Mouse (Mus musculus): ENCODE measurements around the gene Cox7a2l. TPM values are rescaled to one million over a fixed set of nuclear protein-coding genes. Genes with fewer than 3 reads are reported as not detected.

Gene Cox7a2l
- total RNA-seq, 1 experiment from 2014 or later: 243 TPM

DNA sequence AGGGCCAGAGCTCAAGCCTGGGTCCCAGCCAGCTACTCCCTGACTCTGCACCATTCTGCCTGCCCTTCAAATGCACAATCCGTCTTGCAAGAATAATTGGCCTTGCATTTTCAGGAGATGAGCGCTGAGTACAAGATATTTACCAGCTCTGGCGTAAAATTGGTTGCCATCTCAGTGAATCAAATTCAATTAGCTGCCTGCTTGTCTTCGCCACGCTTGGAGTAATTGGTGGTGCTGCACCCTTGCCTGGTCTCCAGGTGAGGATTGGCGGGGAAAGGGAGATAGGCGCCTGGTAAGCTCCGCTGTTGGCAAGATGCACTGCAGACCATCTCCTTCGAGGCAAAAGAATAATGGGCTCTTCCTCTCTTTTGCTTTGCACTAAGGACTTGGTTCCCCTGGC, 21.0 kb upstream of the Cox7a2l start:
- no peak for ATAC-seq (replicated peaks in 1 of 2; ENCODE audit: insufficient read depth in 1 of 2, low FRiP score in 2 of 2, low TSS enrichment in 1 of 2, low read depth in 1 of 2, poor library complexity in 2 of 2, severe bottlenecking in 2 of 2)

DNA sequence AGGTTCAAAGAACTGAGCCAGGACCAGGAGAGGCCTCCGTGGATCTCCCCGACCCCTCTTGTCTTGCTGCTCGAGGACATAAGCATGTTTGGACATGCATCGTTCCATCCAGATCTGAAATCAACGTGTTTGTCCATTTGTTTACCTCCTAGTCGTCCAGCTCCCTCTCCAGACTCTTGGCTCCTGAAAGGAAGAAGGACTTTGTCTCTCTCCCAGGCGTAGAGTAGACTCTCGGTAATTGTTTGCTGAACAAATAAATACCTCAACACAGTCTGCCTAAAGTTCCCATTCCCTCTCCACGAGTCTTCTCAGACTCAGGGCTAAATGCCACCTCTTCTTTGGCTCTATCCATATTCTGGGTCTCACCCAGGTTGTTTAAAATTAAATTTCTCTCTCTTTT, 16.0 kb upstream of the Cox7a2l start:
- ATAC-seq (replicated peaks in 1 of 2; ENCODE audit: insufficient read depth in 1 of 2, low FRiP score in 2 of 2, low TSS enrichment in 1 of 2, low read depth in 1 of 2, poor library complexity in 2 of 2, severe bottlenecking in 2 of 2): no peak

DNA sequence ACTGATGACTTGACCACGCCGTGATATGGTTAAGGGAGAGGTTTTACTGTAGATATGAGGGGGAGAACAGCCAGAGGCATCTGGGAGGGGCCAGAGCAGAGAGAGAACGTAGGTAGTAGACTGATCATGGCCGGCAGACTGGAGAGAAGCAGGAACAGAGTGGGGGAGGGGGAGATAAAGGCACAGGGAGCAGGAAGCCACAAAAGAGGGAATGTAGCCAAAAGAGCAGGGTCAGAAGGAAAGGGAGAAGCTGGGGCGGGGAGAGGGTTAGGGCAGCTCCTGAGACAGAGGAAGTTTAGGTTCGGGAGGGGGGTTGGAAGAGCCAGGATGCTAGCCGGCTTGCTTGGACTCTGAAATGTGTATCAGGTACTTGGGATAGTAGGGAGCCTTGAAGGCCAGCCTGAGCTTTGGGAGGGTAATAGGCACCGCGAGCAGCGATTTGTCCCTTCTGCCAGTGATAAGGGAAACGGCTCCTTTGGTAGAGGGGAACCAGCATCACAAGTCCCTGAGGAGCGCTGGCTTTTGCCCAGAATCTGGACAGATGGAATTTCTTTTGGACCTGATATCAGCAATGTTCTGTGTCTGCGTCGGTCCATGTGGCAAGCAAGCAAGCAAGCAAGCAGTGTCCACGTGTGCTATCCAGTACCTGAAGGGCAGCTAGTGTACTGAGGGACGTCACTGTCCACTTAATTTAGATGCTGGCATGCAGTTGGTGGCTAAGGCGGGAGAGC, 10.7 kb upstream of the Cox7a2l start:
- peak; percentile 26 to 38 for ATAC-seq (replicated peaks in 1 of 2; ENCODE audit: insufficient read depth in 1 of 2, low FRiP score in 2 of 2, low TSS enrichment in 1 of 2, low read depth in 1 of 2, poor library complexity in 2 of 2, severe bottlenecking in 2 of 2)

DNA sequence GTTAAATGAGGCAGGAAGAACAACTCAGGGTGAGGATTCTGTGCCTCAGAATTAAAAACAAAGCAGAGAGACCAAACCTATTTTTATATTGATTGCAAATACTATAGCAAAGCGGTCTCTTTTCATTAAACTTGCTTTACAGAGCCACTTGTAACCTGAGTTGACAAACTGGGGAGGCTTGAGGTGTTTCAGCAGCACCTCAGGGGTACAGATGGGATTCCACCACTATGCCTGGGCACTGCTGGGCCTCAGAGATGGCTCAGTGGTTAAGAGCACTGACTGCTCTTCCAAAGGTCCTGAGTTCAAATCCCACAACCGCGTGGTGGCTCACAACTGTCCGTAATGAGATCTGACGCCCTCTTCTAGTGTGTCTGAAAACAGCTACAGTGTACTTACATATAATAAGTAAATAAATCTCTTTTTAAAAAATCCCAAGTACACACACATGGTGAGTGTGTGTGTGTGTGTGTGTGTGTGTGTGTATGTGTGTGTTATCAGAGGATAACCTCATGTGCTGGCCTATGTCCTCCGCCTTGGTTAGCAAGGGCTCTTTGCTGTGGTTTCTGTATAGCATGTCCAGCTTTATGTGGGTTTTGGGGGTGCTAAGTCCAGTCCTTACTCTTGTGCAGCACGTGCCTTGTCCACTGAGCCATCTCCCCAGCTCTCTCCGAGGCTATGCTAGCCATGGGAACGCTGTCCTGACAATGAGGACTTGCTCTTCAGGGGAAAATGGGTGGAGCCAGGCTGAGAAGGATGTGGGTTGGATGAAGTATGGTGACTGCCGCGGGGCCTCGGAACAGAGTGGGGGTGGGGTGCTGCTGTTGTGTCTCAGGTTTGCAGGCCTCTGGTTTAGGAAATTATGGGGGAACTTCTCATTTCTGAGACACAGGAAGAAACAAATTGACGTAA, 9.7 kb upstream of the Cox7a2l start:
- ATAC-seq (replicated peaks in 1 of 2; ENCODE audit: insufficient read depth in 1 of 2, low FRiP score in 2 of 2, low TSS enrichment in 1 of 2, low read depth in 1 of 2, poor library complexity in 2 of 2, severe bottlenecking in 2 of 2): peak; percentile 89 to 94

DNA sequence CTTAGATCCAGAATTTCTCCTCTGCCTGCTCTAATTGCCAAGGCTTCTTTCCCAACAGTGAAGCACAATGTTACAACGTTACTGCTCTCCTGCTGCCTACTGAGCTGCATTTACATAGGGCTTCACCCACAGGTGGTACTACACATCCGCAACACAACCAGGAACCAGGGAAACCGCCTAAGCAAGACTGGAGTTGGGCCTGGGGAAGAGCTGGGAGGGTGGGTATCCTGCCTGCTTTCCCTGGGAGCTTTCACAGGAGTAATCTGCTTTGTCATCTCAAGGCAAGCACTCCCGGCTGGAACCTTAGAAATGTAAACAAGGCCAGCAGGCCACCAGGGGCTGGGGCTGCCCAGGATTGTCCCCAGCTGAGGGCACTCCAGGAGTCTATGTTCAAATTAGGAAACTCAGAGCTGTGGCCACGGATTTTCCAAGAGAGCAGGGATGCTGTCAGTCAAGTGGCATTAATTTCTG, 9.0 kb upstream of the Cox7a2l start:
- ATAC-seq (replicated peaks in 1 of 2; ENCODE audit: insufficient read depth in 1 of 2, low FRiP score in 2 of 2, low TSS enrichment in 1 of 2, low read depth in 1 of 2, poor library complexity in 2 of 2, severe bottlenecking in 2 of 2): no peak

DNA sequence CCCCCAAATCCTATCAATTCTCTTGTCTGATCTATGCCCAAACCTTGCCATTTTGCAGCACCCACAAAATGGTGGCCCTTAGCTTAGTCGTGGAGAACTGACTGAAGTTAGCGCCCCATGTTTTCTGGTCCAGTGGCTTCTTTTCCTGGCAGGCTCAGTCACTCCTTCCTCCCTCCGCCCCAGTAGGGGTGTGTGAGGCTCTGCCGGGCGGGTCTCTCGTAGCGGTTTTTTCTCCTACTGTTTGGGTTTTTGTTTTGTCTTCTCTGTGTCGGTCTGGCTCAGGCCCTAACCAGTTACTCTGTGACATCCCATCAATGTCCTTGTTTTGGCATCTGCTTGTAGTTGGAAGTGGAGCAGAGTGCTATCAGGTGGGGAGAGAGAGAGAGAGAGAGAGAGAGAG, 8.5 kb upstream of the Cox7a2l start:
- no peak for ATAC-seq (replicated peaks in 1 of 2; ENCODE audit: insufficient read depth in 1 of 2, low FRiP score in 2 of 2, low TSS enrichment in 1 of 2, low read depth in 1 of 2, poor library complexity in 2 of 2, severe bottlenecking in 2 of 2)

DNA sequence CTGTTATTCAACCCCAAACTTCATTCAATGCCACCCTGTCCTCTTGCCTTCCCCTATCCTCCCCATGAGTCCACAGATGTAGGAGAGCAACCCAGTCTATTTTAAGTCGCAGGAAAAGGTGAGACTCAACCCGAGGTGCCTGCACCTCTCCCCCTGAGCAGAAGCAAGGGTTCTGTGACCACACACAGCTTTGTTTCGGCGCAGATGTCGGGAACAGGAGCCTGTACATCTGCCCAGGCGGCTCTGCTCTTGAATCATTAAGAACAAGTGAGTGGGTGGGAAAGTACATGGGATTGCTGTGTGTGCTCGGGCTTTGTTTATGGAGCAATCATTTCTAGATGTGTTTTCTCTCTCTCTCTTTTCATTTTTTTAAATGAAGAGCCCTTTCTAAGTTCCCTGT, 7.6 kb upstream of the Cox7a2l start:
- no peak for ATAC-seq (replicated peaks in 1 of 2; ENCODE audit: insufficient read depth in 1 of 2, low FRiP score in 2 of 2, low TSS enrichment in 1 of 2, low read depth in 1 of 2, poor library complexity in 2 of 2, severe bottlenecking in 2 of 2)

DNA sequence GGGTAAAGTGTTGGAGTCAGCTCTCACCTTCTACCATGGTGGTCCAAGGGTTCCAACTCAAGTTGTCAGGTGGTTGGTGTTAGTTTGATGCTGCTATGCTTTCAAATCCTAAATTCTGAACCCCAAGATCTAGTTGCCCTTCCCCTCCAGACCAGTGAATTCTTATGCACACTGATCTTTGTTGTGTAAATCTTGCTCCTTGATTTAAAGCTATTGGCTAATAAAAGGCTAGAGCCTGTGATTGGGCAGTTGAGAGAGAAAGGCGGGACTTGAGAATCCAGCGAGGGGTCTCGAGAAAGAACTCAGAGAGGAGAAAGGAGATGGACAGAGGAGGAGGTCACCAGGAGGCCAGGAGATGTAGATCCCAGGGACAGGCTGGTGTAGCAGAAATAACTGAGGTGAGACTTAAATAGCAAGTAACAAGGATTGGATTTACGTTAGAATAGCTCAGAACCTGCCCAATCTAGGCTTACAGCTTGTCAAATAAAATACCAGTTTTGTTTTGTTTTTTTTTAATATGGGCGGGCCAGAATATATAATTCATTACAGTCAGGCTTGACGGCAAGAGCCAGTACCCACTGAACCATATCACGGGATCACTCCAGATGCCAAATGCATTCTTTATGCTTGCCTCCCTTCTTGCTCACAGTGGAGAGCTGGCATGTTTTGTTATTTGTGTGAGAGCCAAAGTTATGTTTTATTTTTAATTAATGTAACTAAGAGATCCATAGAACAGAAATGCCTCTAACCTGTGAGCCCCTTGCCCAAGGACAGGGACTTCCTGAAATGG, 5.7 kb upstream of the Cox7a2l start:
- ATAC-seq (replicated peaks in 1 of 2; ENCODE audit: insufficient read depth in 1 of 2, low FRiP score in 2 of 2, low TSS enrichment in 1 of 2, low read depth in 1 of 2, poor library complexity in 2 of 2, severe bottlenecking in 2 of 2): no peak

DNA sequence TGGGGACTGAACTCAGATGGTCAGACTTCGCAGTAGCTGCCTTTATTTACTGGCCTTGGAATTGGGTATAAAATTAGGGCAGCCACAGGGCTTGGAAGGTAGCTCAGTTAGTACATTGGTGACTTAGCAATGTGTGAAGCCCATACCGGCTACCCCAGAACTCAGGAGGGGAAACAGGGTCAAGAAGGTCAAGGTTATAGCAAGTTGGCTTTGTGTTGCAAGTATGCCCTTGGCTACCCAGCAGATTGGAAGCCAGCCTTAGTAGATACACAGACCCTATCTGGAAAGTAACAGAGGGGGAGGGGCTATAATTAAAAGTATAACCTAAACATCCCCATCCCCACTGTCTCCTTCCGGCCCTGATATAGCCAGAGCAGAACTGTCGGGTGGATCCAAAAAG, 4.8 kb upstream of the Cox7a2l start:
- no peak for ATAC-seq (replicated peaks in 1 of 2; ENCODE audit: insufficient read depth in 1 of 2, low FRiP score in 2 of 2, low TSS enrichment in 1 of 2, low read depth in 1 of 2, poor library complexity in 2 of 2, severe bottlenecking in 2 of 2)

DNA sequence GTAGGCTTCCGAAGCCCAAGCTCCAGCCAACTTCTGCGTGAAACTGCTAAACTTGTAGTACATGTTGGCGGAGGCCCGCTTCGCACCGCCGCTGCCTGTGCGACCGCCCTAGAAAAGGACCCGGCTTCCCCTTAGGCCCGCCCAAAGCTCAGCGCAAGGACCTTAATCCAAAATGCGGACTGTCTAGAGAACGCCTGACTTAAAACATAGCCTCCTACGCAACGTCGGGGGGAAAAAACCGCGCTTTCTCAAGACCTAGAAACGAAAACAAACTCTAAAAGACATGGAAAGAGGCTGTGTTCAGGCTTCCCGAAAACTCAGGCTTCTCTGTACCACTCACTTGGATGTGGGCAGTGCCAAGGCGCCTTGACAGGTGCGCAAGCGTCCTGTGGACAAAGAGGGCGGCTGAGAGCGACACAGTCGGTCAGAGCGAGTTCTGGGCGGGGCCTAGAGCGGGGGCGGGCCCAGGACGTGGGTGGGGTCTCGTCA, 2.9 kb downstream of the Cox7a2l start:
- peak; percentile 93 to 98 for ATAC-seq (replicated peaks in 1 of 2; ENCODE audit: insufficient read depth in 1 of 2, low FRiP score in 2 of 2, low TSS enrichment in 1 of 2, low read depth in 1 of 2, poor library complexity in 2 of 2, severe bottlenecking in 2 of 2)

DNA sequence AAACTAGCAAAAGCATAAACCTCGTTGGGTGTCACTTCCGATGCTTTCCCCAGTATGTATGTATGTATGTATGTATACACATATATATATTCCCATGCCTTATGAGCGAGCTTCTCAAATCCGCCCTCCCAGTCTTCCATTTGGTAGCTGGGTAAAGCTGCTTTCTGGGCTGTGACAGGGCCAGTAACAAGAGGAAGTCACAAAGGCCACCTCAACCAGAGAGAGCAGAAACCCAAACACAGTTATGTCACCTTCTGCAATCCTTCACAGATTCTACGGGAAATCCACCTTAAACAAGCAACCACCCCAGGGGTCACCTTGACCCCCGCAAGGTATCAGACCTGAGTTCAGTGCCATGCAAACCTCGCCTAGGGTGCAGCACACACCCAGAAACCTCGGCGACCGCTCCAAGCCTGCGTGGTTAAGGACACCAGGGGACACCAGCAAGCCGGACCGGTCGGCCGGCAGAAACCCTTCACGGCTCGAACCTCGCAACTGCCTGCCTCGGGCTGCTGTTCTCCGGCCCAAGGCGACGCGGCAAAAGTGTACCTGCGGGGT, 3.4 kb downstream of the Cox7a2l start:
- peak; percentile 23 to 38 for ATAC-seq (replicated peaks in 1 of 2; ENCODE audit: insufficient read depth in 1 of 2, low FRiP score in 2 of 2, low TSS enrichment in 1 of 2, low read depth in 1 of 2, poor library complexity in 2 of 2, severe bottlenecking in 2 of 2)

DNA sequence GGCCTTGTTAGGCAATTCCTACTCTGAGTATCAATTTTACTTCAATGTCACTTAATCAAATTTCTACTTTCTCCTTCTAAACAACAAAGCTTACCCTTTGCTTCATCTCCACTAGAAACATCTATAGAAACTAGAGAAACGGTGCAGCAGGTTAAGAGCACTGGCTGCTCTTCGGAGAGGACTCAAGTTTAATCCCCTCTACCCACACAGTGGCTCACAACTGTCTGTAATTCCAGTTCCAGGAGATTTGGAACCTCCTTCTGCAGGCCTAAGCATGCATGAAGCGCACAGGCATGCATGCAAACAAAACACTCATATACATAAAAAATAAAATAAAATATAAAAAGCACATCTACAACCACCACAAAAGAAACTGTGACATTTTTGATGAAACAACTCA, 5.0 kb downstream of the Cox7a2l start:
- ATAC-seq (replicated peaks in 1 of 2; ENCODE audit: insufficient read depth in 1 of 2, low FRiP score in 2 of 2, low TSS enrichment in 1 of 2, low read depth in 1 of 2, poor library complexity in 2 of 2, severe bottlenecking in 2 of 2): no peak

DNA sequence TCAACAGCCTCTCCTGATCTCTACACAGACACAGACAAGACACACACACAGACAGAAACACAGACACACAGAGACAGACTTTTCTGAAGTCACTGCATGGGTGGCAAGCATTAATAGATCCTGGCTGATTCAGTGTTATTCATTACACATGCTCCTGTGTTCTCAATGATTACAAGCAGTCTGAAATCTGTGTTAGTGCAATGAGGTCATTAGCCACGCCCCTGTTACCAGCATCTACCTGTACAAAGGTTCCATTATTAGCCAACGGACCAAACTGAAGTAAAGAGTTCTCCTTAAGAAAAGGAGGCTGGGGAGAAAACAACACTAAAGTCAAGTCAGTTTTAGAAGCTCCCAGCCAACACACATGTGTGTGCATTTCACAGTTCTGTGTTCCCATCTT, 13.4 kb downstream of the Cox7a2l start:
- ATAC-seq (replicated peaks in 1 of 2; ENCODE audit: insufficient read depth in 1 of 2, low FRiP score in 2 of 2, low TSS enrichment in 1 of 2, low read depth in 1 of 2, poor library complexity in 2 of 2, severe bottlenecking in 2 of 2): no peak

DNA sequence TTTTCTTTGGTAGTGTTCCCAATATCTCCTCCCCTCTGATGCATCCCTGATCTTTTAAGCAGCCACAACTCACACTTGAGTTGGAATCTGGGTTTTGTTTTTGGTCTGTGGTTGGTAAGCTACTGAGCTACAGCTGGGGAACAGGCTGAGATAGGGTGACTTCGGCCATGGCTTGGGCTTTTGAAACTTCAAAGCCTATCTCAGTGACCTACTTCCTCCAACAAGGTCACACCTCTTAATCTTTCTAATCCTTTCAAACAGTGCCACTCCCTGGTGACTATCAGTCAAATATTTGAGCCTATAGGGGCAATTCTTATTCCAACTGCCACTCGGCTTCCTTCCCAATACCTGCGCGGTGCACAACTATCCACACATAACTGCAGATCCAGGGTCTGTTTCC, 17.4 kb downstream of the Cox7a2l start:
- ATAC-seq (replicated peaks in 1 of 2; ENCODE audit: insufficient read depth in 1 of 2, low FRiP score in 2 of 2, low TSS enrichment in 1 of 2, low read depth in 1 of 2, poor library complexity in 2 of 2, severe bottlenecking in 2 of 2): no peak

DNA sequence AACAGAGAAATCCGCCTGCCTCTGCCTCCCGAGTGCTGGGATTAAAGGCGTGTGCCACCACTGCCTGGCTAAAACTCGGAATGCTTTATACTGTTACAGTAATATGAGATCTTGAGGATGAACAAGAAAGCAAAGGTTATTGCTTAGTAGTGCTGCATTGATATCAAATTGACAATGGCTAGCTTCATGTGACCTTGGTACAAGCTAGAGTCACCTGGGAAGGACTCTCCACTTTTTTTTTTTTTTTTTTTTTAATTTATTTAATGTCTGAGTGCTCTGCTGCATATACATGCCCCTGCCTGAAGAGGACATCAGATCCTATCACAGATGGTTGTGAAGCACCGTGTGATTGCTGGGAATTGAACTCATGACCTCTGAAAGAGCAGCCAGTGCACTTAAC, 18.2 kb downstream of the Cox7a2l start:
- no peak for ATAC-seq (replicated peaks in 1 of 2; ENCODE audit: insufficient read depth in 1 of 2, low FRiP score in 2 of 2, low TSS enrichment in 1 of 2, low read depth in 1 of 2, poor library complexity in 2 of 2, severe bottlenecking in 2 of 2)

DNA sequence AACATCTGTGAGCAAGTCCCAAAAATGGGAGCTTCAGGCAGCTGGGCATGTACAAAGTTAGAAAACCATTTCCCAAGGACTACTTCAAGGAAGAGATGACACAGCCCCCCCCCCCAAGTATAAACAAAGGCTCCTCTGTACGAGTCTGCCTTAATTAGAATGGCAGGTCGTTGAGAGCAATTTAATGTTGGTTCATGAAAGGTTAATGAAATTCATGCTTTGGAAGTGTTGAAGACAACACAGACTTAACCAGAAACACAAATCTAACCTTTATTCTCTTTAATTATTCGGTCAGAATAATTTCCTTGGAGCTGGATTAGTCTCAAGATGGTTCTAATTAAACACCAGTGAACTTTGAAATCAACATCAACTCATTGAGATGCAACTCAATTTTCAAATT, 29.4 kb downstream of the Cox7a2l start:
- no peak for ATAC-seq (replicated peaks in 1 of 2; ENCODE audit: insufficient read depth in 1 of 2, low FRiP score in 2 of 2, low TSS enrichment in 1 of 2, low read depth in 1 of 2, poor library complexity in 2 of 2, severe bottlenecking in 2 of 2)

DNA sequence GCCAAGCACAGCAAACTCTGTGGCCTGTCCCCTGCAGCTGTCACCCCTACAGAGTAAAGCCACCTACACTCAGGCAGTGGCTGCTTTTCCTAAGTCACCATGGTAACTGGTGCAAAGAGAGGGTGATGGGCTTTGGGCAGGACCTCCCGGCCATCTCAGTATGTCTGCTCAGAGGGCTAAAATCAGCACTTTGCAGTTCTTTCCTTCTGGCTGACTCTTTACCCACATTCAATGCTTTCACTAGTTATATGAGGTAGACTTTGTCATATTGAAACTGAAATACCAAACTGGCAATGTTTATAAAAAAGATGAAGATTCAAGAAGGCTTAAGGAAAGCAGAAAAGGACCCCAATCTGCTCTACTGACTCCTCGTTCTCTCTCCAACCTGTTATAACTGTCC, 33.3 kb downstream of the Cox7a2l start:
- ATAC-seq (replicated peaks in 1 of 2; ENCODE audit: insufficient read depth in 1 of 2, low FRiP score in 2 of 2, low TSS enrichment in 1 of 2, low read depth in 1 of 2, poor library complexity in 2 of 2, severe bottlenecking in 2 of 2): no peak

Measured in hematopoietic stem cell, adult 5-6 weeks (primary cell).